Mouse (Mus musculus) small intestine, adult 2 months (tissue): ENCODE results near the gene Lrrc59.

ENCODE experiments used
- CTCF ChIP-seq: fragments of 200-500 bp; IDR thresholded peaks from 2 replicates; pipeline ENCODE4 v1.5.1; 2012; ENCODE audit warnings: low read depth, mild to moderate bottlenecking, control low read depth, inconsistent platforms, low read length, moderate library complexity, mixed read lengths; ENCODE audit not compliant: insufficient replicate concordance, insufficient read length; ENCODE audit errors: extremely low read depth
- POLR2A ChIP-seq: fragments of 200-500 bp; IDR thresholded peaks from 2 replicates; pipeline ENCODE4 v1.6.1; 2012; ENCODE audit warnings: low read depth, mild to moderate bottlenecking, control low read depth, inconsistent platforms, low read length, moderate library complexity

GRCm38 (mm10) chr11:94682427-94682826, 52.9 kb downstream of the Lrrc59 start:
- TF ChIP-seq CTCF = no peak
- no peak for TF ChIP-seq POLR2A
